Mouse (Mus musculus): ENCODE results near the gene Gripap1. TPM values are rescaled to one million over a fixed set of nuclear protein-coding genes. Genes with fewer than 3 reads are reported as not detected.

The Gripap1 gene
- polyA plus RNA-seq, 1 experiment from 2014 or later, result 48.5 TPM

DNA sequence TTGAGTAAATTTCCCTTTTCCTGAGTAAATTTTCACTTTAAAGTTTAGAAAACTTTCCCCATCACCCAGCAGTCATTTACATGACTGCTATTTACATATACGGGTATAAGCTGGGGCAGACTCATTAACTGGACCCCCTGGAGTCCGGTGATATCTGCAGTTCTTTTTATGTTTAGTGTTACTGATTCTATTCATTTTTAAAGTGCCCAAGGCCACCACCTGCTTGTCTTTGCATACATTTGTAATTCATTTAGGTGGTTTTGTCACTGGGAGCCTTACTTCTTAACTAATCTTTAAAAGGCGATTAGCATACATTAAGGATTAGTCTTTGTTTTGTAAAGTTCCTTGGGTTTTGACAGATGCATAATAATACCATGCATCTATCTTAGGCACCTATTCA, 80.3 kb downstream of the Gripap1 start:
- Histone ChIP-seq H3K4me3 (ENCODE audit: inconsistent target) (no peak overlapping the region), H3K79me2 (ENCODE audit: inconsistent target) (peaks cover 22% of the 10 kb centered on the region), H3K36me3 (ENCODE audit: inconsistent target) (no peaks in the 10 kb centered on the region; the same call in 1 of the 2 replicates), H3K27ac (no peak overlapping the region)
- 68% methylated on average over 3 of the region's 3 CpGs for WGBS (ENCODE audit: missing documents)

Other genes starting within 250 kb of the Gripap1 start
- gene Foxp3, start 216.1 kb upstream of the Gripap1 start, polyA plus RNA-seq (2018), result 0.04 TPM in 1 of 3 replicates, not detected in the others
- gene Ppp1r3f, start 215.5 kb upstream of the Gripap1 start, polyA plus RNA-seq (2018), result 1.1 to 2.8 TPM (median 1.4 TPM) in 3 replicates
- 18.2 to 30.9 TPM (median 28.2 TPM) in 3 replicates for gene Ccdc22, start 184.2 kb upstream of the Gripap1 start, polyA plus RNA-seq (2018)
- 0.09 to 0.16 TPM (median 0.15 TPM) in 3 replicates for gene Cacna1f, start 182.7 kb upstream of the Gripap1 start, polyA plus RNA-seq (2018)
- gene Syp, start 151.3 kb upstream of the Gripap1 start, polyA plus RNA-seq (2018), result 0.78 to 1.6 TPM (median 1.4 TPM) in 3 replicates
- 3.0 to 3.4 TPM (median 3.2 TPM) in 3 replicates for gene Prickle3, start 132.5 kb upstream of the Gripap1 start, polyA plus RNA-seq (2018)
- gene Plp2, start 118.4 kb upstream of the Gripap1 start, polyA plus RNA-seq (2018), result 83.8 to 185 TPM (median 133 TPM) in 3 replicates
- 0.14 TPM in 1 of 3 replicates, not detected in the others for gene Magix, start 108.5 kb upstream of the Gripap1 start, polyA plus RNA-seq (2018)
- 27.4 to 38.3 TPM (median 28.0 TPM) in 3 replicates for gene Gpkow, start 92.6 kb upstream of the Gripap1 start, polyA plus RNA-seq (2018)
- gene Wdr45, start 75.4 kb upstream of the Gripap1 start, polyA plus RNA-seq (2018), result 9.5 to 25.3 TPM (median 21.1 TPM) in 3 replicates
- gene Gm45208, start 67.5 kb upstream of the Gripap1 start, polyA plus RNA-seq (2018), result not detected in 3 replicates
- 7.2 to 12.3 TPM (median 7.3 TPM) in 3 replicates for gene Praf2, start 61.3 kb upstream of the Gripap1 start, polyA plus RNA-seq (2018)
- 0.39 to 1.6 TPM (median 1.6 TPM) in 3 replicates for gene Ccdc120, start 38.9 kb upstream of the Gripap1 start, polyA plus RNA-seq (2018)
- 100 to 140 TPM (median 106 TPM) in 3 replicates for gene Tfe3, start 27.2 kb upstream of the Gripap1 start, polyA plus RNA-seq (2018)
- 0.03 to 0.06 TPM (median 0.04 TPM) in 3 replicates for gene Kcnd1, start 32.5 kb downstream of the Gripap1 start, polyA plus RNA-seq (2018)
- 38.8 to 69.0 TPM (median 61.3 TPM) in 3 replicates for gene Otud5, start 51.6 kb downstream of the Gripap1 start, polyA plus RNA-seq (2018)
- 1.5 to 2.0 TPM (median 1.6 TPM) in 3 replicates for gene Pim2, start 88.5 kb downstream of the Gripap1 start, polyA plus RNA-seq (2018)
- 10.3 to 26.7 TPM (median 19.8 TPM) in 3 replicates for gene Slc35a2, start 94.3 kb downstream of the Gripap1 start, polyA plus RNA-seq (2018)
- gene Pqbp1, start 109.5 kb downstream of the Gripap1 start, polyA plus RNA-seq (2018), result 46.6 to 136 TPM (median 62.4 TPM) in 3 replicates
- gene Timm17b, start 109.6 kb downstream of the Gripap1 start, polyA plus RNA-seq (2018), result 7.5 to 12.2 TPM (median 10.3 TPM) in 3 replicates
- gene Gm10491, start 118.1 kb downstream of the Gripap1 start, polyA plus RNA-seq (2018), result not detected in 3 replicates
- gene Gm10490, start 119.8 kb downstream of the Gripap1 start, polyA plus RNA-seq (2018), result not detected in 3 replicates
- gene Pcsk1n, start 130.1 kb downstream of the Gripap1 start, polyA plus RNA-seq (2018), result not detected in 3 replicates
- gene Eras, start 138.8 kb downstream of the Gripap1 start, polyA plus RNA-seq (2018), result not detected in 3 replicates
- 6.9 to 9.1 TPM (median 7.1 TPM) in 3 replicates for gene Hdac6, start 158.1 kb downstream of the Gripap1 start, polyA plus RNA-seq (2018)
- 0.14 TPM in 1 of 3 replicates, not detected in the others for gene Gata1, start 188.3 kb downstream of the Gripap1 start, polyA plus RNA-seq (2018)
- gene Glod5, start 228.7 kb downstream of the Gripap1 start, polyA plus RNA-seq (2018), result not detected in 3 replicates

Data from macrophage (primary cell).